Mouse (Mus musculus): ENCODE measurements around the gene Gm20388. TPM values are rescaled to one million over a fixed set of nuclear protein-coding genes. Genes with fewer than 3 reads are reported as not detected.

Gm20388 gene
- total RNA-seq, 1 experiment from 2014 or later = 18.4 TPM

DNA sequence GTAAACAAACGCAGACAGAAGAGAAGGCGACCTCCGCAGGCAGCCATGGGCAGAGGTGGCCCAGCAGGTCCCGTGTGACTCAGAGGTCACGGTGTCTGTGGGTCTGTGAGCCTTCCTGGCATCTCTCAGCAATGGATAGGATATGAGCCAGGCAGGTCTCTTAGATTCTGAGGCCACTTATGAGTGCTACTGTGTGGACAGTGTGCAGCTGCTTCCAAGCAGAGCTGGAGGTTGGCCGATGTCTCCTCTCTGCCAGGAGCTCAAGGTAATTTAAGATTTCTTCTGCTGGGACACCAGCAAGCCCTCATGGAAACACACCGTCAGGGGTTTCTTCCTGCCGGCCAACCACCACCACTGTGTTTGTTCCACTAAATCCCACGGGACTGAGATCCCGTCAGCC, 4397.1 kb downstream of the Gm20388 start:
- no peak for ATAC-seq (replicated peaks in 1 of 2; ENCODE audit: insufficient read depth in 1 of 2, low FRiP score in 2 of 2, low TSS enrichment in 1 of 2, low read depth in 1 of 2, poor library complexity in 2 of 2, severe bottlenecking in 2 of 2)

DNA sequence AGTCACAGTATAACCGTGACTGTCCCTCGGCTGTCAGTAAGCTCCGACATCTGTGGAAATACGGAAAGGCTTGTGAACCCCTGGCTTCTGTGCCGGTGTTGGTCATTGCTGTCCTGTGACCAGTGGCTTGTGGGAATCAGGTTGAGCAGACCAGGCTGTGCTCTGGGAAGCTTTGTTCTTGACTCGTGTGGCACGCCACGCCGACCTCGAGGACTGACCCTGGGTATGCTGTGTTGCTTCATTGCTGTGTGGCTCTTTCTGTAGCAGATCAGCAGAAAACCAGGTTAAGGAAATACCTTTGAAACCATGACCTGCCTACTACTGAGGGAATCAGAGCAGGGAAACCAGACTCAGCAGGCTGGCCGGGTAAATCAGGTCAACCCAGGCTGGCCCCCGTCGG, 4399.9 kb downstream of the Gm20388 start:
- no peak for ATAC-seq (replicated peaks in 1 of 2; ENCODE audit: insufficient read depth in 1 of 2, low FRiP score in 2 of 2, low TSS enrichment in 1 of 2, low read depth in 1 of 2, poor library complexity in 2 of 2, severe bottlenecking in 2 of 2)

DNA sequence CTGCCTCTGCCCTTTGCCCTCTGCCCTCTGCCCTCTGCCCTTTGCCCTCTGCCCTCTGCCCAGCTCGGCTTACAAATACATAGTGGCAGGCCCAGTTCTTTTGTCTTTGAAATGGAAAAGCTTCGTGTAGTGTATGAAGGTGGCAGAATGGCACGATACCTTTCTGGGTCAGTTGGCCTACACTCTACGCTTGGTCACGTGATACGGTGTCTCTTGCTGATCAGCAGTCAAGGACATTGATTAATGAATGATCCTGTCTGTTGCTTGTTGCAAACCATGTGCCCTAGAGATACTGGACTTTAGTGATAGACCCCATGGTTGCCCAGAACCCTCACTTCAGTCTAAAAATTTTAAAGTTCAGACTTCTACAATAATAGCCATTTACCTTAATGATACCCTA, 4400.5 kb downstream of the Gm20388 start:
- ATAC-seq (replicated peaks in 1 of 2; ENCODE audit: insufficient read depth in 1 of 2, low FRiP score in 2 of 2, low TSS enrichment in 1 of 2, low read depth in 1 of 2, poor library complexity in 2 of 2, severe bottlenecking in 2 of 2) = no peak

DNA sequence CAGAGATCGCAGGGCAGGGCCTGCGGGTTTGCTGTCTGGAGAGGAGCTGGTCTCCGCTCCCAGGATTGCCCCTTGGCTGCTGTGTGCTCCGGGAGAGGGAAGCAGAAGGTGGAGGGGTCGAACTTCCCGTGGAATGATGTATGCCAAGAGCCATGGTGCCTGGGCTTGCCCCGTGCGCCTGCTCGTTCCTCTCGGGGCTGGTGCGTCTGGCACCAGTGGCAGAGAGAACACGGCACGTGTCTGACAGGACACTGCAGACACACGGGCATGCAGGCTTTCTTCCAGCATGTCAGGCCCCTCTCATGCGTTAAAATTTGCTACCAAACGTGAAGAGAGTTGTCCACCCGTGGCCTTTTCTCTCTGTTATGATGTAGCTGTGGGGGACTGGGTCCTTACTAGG, 4401.1 kb downstream of the Gm20388 start:
- no peak for ATAC-seq (replicated peaks in 1 of 2; ENCODE audit: insufficient read depth in 1 of 2, low FRiP score in 2 of 2, low TSS enrichment in 1 of 2, low read depth in 1 of 2, poor library complexity in 2 of 2, severe bottlenecking in 2 of 2)

DNA sequence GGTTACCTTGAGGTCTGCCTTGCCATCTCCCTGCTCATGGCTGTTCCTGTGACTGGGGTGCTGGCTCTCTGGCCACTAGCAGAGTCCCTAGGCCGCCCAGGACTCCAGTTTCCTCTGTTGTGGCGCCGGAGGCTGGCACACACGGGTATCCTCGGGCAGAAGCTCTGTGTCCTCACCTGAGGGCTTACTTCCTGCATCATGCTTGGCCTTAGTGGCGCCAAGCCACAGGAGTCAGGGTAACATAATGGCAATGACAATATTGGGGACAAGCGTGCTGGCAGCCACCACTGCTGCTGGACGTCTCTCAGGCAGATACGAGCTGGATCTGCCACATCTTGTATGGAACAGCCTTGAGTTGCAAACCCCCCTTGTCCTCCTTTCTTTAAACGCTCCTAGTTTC, 4401.6 kb downstream of the Gm20388 start:
- no peak for ATAC-seq (replicated peaks in 1 of 2; ENCODE audit: insufficient read depth in 1 of 2, low FRiP score in 2 of 2, low TSS enrichment in 1 of 2, low read depth in 1 of 2, poor library complexity in 2 of 2, severe bottlenecking in 2 of 2)

DNA sequence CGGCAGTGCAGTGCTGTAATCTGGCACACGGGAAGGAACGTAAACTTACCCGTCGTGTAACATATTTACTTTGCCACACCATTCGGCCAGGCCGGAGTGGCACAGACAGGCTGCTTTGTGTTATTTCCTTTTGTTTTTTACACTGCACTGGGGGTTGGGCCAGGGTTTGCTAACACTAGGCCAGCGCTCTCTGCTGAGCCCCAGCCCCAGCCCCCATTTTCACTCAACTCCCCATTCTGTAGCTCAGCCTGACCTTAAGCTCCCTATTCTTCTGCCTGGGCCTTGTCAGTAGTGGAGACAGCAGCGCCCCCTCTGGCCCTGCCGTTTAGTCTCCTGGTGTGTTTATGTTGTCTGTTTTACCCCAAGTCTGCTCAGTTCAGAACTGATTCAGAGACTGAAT, 4404.2 kb downstream of the Gm20388 start:
- ATAC-seq (replicated peaks in 1 of 2; ENCODE audit: insufficient read depth in 1 of 2, low FRiP score in 2 of 2, low TSS enrichment in 1 of 2, low read depth in 1 of 2, poor library complexity in 2 of 2, severe bottlenecking in 2 of 2) = no peak

DNA sequence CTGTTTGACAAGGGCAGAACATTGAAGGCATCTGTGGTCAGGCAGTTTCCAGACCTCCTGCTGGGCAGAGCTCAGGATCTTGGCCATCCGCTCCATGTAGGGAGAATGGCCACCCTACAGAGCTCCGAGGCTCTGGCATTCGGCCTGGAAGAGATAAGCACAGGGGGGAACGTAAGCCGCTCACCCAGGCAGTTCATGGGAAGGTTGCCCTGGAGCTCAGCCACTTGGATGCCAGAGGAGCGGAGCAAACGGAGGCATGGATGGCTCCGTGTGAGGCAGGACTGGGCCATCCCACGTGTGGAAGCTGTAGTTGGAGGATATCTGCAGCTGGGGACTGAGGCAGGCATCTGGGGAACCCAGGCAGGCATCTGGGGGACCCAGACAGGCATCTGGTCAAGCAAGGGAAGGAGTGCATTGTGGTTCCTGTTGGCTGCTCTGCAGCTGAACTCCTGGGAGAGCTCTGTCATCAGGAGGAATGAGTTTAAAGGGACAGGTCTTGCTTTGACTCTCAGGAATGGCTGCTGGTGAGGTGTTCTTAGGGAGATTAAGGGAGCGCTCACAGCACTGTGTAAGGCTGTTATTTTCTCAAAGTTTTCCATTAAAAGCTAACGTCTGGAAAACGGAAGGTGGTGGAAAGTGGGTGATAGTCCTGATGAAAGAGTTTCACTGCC, 4406.0 kb downstream of the Gm20388 start:
- ATAC-seq (replicated peaks in 1 of 2; ENCODE audit: insufficient read depth in 1 of 2, low FRiP score in 2 of 2, low TSS enrichment in 1 of 2, low read depth in 1 of 2, poor library complexity in 2 of 2, severe bottlenecking in 2 of 2) = no peak

DNA sequence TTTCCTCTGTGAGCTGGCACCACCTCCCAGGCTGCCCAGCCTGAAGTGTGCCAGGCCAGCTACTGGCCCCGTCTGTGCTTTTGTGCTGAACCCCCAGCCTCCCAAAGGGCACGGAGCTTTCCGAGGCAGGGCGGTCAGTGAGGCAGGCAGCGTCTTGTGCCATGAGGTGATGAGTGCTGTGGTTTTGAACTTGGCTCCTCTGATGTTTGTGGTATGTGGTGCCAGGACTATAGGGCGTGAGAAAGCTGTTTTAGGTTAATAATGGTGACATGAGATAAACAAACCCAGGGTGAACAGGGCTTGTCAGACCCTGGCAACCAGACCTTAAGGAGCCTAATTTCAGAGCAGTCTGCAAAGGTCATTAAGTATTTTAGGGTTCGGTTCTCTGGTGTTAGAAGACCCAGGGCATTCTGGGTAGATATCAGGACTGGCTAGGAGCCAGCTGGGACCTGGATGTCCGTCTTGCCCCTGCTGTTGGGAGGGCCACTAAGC, 4406.6 kb downstream of the Gm20388 start:
- ATAC-seq (replicated peaks in 1 of 2; ENCODE audit: insufficient read depth in 1 of 2, low FRiP score in 2 of 2, low TSS enrichment in 1 of 2, low read depth in 1 of 2, poor library complexity in 2 of 2, severe bottlenecking in 2 of 2) = peak; percentile 12 to 29; a peak in 3 of 4 replicates

DNA sequence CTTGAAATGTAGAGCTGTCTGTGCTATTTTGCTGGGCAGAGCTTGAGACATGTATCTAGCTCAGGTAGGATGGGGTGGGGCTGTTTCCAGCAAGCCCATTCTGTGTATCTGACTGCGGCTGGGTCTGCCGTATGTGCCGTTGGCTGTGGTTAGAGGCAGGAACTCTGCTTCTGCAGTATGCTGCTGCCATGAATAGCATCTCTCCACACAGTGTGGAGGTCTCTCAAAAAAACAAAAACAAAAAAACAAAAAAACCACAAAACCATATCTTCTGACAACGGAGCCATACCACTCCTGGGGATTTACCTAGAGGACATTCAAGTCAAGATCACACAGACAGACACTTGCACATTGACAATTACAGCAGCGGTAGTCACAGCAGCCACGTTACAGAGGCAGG, 4407.2 kb downstream of the Gm20388 start:
- ATAC-seq (replicated peaks in 1 of 2; ENCODE audit: insufficient read depth in 1 of 2, low FRiP score in 2 of 2, low TSS enrichment in 1 of 2, low read depth in 1 of 2, poor library complexity in 2 of 2, severe bottlenecking in 2 of 2) = peak; percentile 68 to 69

DNA sequence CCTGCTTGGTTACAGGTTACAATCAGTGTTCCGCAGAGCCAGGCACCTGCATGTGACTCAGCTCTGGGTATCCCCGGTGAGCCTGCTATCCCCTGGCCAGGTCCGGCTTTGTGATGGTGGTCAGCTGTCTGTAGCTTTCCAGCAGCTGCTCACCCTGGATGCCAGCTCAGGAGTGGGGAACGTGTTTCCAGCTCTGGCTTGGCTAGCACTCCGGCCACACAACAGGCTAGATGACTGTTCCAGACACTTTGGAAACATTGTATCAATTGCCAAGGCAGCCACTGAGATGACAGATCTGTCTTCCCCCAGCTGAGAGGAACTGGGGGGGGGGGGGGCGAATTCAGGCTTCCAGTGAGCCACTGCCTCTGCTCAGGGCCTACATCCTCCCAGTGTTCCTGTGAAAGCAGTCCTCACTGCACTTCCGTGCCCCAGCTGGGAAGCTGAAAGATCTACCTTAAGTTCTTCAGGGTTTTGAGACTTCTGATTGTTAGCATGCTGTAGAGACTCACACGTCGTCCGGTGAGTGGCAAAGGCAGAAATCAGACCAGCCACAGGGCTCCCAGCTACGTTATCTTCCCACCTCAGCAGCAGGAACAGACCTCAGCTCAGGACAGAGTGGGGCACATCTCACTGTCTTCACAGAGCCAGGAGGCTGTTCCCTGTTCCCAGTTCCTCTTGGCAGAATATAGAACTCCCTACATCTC, 4408.1 kb downstream of the Gm20388 start:
- ATAC-seq (replicated peaks in 1 of 2; ENCODE audit: insufficient read depth in 1 of 2, low FRiP score in 2 of 2, low TSS enrichment in 1 of 2, low read depth in 1 of 2, poor library complexity in 2 of 2, severe bottlenecking in 2 of 2) = no peak

DNA sequence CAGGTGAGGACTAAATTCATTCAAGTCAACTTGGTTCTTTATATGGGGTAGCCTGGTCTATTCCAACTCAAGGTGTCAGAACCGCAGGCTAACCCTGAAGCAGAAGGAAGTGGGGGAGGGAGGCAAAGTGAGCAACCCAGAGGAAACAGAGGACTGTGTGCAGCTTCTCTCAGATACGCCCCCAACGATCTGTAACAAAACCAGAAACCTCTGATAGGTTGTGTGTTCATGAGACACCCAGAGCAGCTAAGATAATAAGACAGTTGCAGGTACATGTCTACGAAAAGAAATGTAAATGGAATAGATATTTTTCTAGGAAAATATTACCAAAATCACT, 4408.6 kb downstream of the Gm20388 start:
- ATAC-seq (replicated peaks in 1 of 2; ENCODE audit: insufficient read depth in 1 of 2, low FRiP score in 2 of 2, low TSS enrichment in 1 of 2, low read depth in 1 of 2, poor library complexity in 2 of 2, severe bottlenecking in 2 of 2) = no peak

DNA sequence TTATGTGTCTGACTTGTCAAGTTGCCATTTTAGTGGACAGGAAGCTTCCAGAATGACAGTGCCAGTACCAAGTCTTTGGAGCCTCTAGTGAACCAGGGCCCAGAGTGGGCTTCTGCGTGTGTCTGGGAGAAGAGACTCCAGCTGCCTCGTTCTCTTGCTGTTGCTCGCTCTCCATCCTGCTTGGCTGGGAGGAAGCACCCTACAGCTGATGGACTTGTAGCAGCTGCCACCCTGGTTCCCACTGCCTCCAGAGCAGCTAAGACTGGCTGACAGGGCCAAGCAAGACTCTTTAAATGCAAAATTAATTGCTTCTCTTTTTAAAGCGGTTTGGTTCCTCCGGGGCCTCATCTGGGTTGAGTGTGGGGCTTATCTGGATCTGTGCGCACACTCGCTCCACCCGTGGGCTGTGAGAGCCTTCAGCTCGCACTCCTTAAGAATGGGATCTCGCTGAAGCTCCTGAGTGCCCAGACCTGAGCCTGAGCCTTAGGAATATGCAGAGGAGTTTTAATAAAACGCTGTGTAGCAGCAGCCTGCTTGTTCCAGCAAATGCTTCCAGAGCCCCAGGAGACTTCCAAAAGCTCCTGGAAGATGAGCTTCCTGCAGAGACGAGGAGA, 4410.7 kb downstream of the Gm20388 start:
- 0 out of 4 replicates have a peak, but pooled peaks of 1 of the 2 experiments have one; percentile 14 for ATAC-seq (replicated peaks in 1 of 2; ENCODE audit: insufficient read depth in 1 of 2, low FRiP score in 2 of 2, low TSS enrichment in 1 of 2, low read depth in 1 of 2, poor library complexity in 2 of 2, severe bottlenecking in 2 of 2)

DNA sequence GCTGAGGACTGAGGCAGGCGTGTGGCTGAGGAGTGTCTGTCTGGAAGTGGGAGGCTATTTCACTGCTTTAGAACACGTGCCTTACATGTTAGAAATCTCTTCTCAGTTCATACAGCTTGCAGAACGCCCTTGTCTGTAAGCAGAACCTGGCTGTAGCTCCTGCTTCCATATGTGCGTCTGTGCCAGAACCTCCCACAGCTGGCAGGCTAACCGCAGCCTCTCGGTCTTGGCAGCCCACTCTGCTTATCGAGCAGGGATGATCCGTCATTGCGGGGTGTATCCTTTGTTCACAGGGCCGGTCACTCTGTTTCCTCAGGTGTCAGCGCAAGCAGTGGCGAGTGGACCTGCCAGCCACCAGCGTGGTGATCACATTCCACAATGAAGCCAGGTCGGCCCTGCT, 4412.7 kb downstream of the Gm20388 start:
- no peak for ATAC-seq (replicated peaks in 1 of 2; ENCODE audit: insufficient read depth in 1 of 2, low FRiP score in 2 of 2, low TSS enrichment in 1 of 2, low read depth in 1 of 2, poor library complexity in 2 of 2, severe bottlenecking in 2 of 2)

DNA sequence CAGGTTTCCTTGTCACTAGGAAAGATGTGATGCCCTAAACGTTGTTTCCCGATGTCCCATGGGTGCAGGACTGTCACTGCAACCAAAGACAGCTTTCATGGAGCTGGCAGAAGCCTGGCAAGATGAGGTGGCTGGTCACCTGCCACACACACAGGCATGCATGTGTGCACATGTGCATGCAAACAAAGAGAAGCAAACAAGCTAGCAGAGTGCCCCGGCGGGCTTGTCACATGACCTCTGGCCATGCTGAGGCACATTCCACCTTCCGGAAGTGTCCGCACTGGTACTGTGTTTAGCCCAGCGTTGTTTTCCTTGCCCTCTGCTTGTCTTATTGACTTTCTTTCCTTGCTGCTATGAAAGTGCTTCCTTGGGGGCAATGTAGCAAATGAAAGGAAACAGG, 4417.6 kb downstream of the Gm20388 start:
- no peak for ATAC-seq (replicated peaks in 1 of 2; ENCODE audit: insufficient read depth in 1 of 2, low FRiP score in 2 of 2, low TSS enrichment in 1 of 2, low read depth in 1 of 2, poor library complexity in 2 of 2, severe bottlenecking in 2 of 2)

DNA sequence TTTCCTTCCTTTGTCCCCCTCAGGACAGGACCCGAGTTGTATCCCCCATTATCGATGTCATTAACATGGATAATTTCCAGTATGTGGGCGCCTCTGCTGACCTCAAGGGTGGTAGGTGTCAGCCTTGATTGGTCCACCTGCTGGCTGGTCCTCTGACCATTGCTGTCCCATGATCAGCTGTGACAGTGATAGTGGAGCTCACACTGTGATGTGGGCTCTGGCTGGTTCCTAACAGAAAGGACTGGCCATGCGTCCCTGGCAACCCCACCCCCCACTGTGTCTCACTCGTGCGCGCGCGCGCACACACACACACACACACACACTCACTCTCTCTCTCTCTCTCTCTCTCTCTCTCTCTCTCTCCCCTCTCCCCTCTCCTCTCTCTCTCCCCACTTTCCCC, 4419.0 kb downstream of the Gm20388 start:
- ATAC-seq (replicated peaks in 1 of 2; ENCODE audit: insufficient read depth in 1 of 2, low FRiP score in 2 of 2, low TSS enrichment in 1 of 2, low read depth in 1 of 2, poor library complexity in 2 of 2, severe bottlenecking in 2 of 2) = no peak

DNA sequence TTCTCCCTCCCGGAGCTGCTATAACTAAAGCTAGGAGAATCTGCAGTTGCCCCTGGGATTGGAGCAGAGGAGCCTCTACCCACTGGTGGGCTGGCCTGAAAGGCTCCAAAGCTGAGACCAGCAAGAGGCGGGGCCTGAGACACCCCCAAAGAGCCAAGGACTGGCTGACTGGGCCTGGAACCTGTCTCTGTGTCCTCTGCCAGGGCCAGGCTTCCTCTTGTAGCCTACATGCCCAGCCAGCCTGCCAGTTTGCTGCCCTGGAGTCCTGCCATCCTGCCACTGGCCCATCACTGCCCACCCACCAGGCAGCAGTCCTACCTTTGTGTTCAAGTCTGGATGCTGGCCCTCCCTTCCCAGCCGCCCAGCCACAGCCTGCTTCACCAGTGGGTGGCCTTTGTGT, 4419.8 kb downstream of the Gm20388 start:
- no peak for ATAC-seq (replicated peaks in 1 of 2; ENCODE audit: insufficient read depth in 1 of 2, low FRiP score in 2 of 2, low TSS enrichment in 1 of 2, low read depth in 1 of 2, poor library complexity in 2 of 2, severe bottlenecking in 2 of 2)

DNA sequence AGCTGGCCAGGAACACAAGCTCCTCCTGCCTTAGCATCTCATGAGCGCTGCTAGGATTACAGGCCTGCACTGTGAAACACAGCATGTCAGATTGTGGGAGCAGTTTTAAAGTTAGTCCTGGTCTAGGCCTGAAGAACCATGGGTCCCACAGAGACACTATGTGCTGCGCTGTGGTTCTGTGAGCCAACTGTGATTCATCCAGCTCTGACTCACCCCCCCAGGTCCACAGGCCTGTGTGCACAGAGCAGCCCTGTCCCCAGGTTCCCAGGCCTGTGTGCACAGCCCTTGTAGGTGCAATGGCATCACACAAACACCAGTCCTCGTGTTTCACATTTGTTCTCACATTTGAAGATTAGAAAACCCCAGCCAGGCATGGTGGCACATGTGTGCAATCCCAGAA, 4420.5 kb downstream of the Gm20388 start:
- ATAC-seq (replicated peaks in 1 of 2; ENCODE audit: insufficient read depth in 1 of 2, low FRiP score in 2 of 2, low TSS enrichment in 1 of 2, low read depth in 1 of 2, poor library complexity in 2 of 2, severe bottlenecking in 2 of 2) = no peak

DNA sequence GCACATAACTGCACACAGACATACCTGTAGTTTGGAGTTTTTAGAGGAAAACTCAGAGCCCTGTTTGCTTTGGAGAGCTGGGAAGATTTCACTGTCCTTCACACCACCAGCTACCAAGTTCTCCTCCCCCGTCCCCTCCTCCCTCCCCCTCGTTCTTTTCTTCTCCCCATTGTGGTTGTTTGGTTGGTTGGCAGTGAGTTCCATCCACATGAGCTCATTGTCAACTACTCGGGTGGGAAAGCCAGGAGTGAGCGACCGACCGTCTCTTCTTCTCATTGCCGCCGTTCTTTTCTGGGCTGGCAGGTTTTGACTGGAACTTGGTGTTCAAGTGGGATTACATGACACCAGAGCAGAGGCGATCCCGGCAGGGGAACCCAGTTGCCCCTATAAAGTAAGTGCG, 4421.1 kb downstream of the Gm20388 start:
- ATAC-seq (replicated peaks in 1 of 2; ENCODE audit: insufficient read depth in 1 of 2, low FRiP score in 2 of 2, low TSS enrichment in 1 of 2, low read depth in 1 of 2, poor library complexity in 2 of 2, severe bottlenecking in 2 of 2) = no peak

DNA sequence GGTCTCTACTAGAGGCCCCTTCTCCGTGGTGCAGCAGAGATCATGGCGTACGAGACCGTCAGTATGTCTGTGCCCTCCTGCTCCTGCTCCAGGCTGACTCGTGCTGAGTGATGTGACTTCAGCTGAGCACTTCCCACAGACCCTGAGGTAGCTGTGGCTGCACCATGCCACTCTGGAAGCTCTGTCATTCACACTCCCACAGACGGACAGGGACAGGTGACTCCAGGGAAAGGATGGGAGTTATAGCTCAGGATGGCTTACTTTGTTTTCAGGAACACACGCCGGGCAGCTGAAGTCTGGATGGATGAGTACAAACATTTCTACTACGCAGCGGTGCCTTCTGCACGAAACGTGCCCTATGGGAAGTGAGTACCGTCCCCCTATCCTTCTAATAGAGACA, 4425.7 kb downstream of the Gm20388 start:
- ATAC-seq (replicated peaks in 1 of 2; ENCODE audit: insufficient read depth in 1 of 2, low FRiP score in 2 of 2, low TSS enrichment in 1 of 2, low read depth in 1 of 2, poor library complexity in 2 of 2, severe bottlenecking in 2 of 2) = no peak
